8 mouse cellular contexts compared by ENCODE assay signal in genomic region chr15:101221298-101222104, GRCm38 (mm10). TPM values are rescaled to one million over a fixed set of nuclear protein-coding genes. Genes with fewer than 3 reads are reported as not detected.
DNase-seq lines count a peak whose midpoint lies in the region; ATAC-seq and TF ChIP-seq lines count a peak whose summit lies in the region.

No protein-coding gene starts in this region.

- peak; percentile 59 for ATAC-seq in forebrain, embryonic 12.5 days (ENCODE audit: low FRiP score)
- no peak for ATAC-seq in heart, embryonic 16.5 days (replicated peaks; ENCODE audit: extremely low read depth, insufficient read depth, low FRiP score)
- ATAC-seq in liver, embryonic 14.5 days (ENCODE audit: insufficient read depth), result peak; percentile 39; the same call in 1 of the 2 replicates
- peak; percentile 65 for ATAC-seq in neural tube, embryonic 12.5 days (ENCODE audit: low FRiP score, low read depth)

- WGBS in forebrain, embryonic 12.5 days, result 1% methylated on average over 14 of the region's 14 CpGs
- 5% methylated on average over 14 of the region's 14 CpGs for WGBS in heart, embryonic 16.5 days
- 5% methylated on average over 14 of the region's 14 CpGs for WGBS in liver, embryonic 14.5 days (ENCODE audit: insufficient replicate concordance)
- 2% methylated on average over 14 of the region's 14 CpGs for WGBS in neural tube, embryonic 12.5 days

- no peak overlapping the region for H3K27ac ChIP-seq in bone marrow macrophage, adult 2 months (ENCODE audit: insufficient read depth, low read depth, low read length)
- H3K27ac ChIP-seq in forebrain, embryonic 12.5 days, result peak overlapping the region; percentile 88
- H3K27ac ChIP-seq in heart, embryonic 16.5 days (ENCODE audit: low read length), result no peak overlapping the region
- no peak overlapping the region for H3K27ac ChIP-seq in liver, embryonic 14.5 days
- no peak overlapping the region for H3K27ac ChIP-seq in neural tube, embryonic 12.5 days

- TF ChIP-seq POLR2A in bone marrow macrophage, adult 2 months (IDR thresholded peaks at IDR 0.05; ENCODE audit: borderline replicate concordance, low read depth, low read length), result no peak

- peak; percentile 63 for TF ChIP-seq CTCF in bone marrow macrophage, adult 2 months (IDR thresholded peaks at IDR 0.05; ENCODE audit: low read depth, low read length)
- TF ChIP-seq CTCF in liver, embryonic 14.5 days (IDR thresholded peaks at IDR 0.05; ENCODE audit: low read depth), result peak; percentile 78

- H3K4me2 ChIP-seq in forebrain, embryonic 12.5 days, result peak overlapping the region; percentile 48
- peak overlapping the region; percentile 63 for H3K4me2 ChIP-seq in heart, embryonic 16.5 days (ENCODE audit: low read depth, low read length)
- H3K4me2 ChIP-seq in liver, embryonic 14.5 days (ENCODE audit: low read depth), result peak overlapping the region; percentile 44
- H3K4me2 ChIP-seq in neural tube, embryonic 12.5 days (replicated peaks), result peak overlapping the region; percentile 93

- H3K4me1 ChIP-seq in bone marrow macrophage, adult 2 months (ENCODE audit: control insufficient read depth, insufficient read depth, low read length), result peaks cover 23% of the 10 kb centered on the region
- peaks cover 51% of the 10 kb centered on the region for H3K4me1 ChIP-seq in forebrain, embryonic 12.5 days
- peaks cover 21% of the 10 kb centered on the region for H3K4me1 ChIP-seq in heart, embryonic 16.5 days (ENCODE audit: control insufficient read depth, insufficient read depth, low read length)
- H3K4me1 ChIP-seq in liver, embryonic 14.5 days (replicated peaks; ENCODE audit: control insufficient read depth in 2 of 2, insufficient read depth in 2 of 2, low read length in 1 of 2), result no peaks in the 10 kb centered on the region
- peaks cover 42% of the 10 kb centered on the region for H3K4me1 ChIP-seq in neural tube, embryonic 12.5 days

- no peaks in the 10 kb centered on the region for H3K36me3 ChIP-seq in forebrain, embryonic 12.5 days (replicated peaks)
- no peaks in the 10 kb centered on the region for H3K36me3 ChIP-seq in heart, embryonic 16.5 days (ENCODE audit: control insufficient read depth, insufficient read depth)
- H3K36me3 ChIP-seq in liver, embryonic 14.5 days (replicated peaks; ENCODE audit: control insufficient read depth, insufficient read depth, low read depth), result no peaks in the 10 kb centered on the region
- H3K36me3 ChIP-seq in neural tube, embryonic 12.5 days, result no peaks in the 10 kb centered on the region

- peaks cover 22% of the 10 kb centered on the region for H3K27me3 ChIP-seq in forebrain, embryonic 12.5 days
- peaks cover 11% of the 10 kb centered on the region for H3K27me3 ChIP-seq in heart, embryonic 16.5 days (ENCODE audit: control insufficient read depth, insufficient read depth, low read length)
- H3K27me3 ChIP-seq in liver, embryonic 14.5 days (ENCODE audit: control insufficient read depth, insufficient read depth, low read length), result peaks cover 41% of the 10 kb centered on the region
- H3K27me3 ChIP-seq in neural tube, embryonic 12.5 days (replicated peaks), result peaks cover 16% of the 10 kb centered on the region

- H3K4me3 ChIP-seq in bone marrow macrophage, adult 2 months (ENCODE audit: insufficient read depth, low read length), result peak overlapping the region; percentile 31
- H3K4me3 ChIP-seq in forebrain, embryonic 12.5 days (replicated peaks), result peak overlapping the region; percentile 26
- H3K4me3 ChIP-seq in heart, embryonic 16.5 days (ENCODE audit: low read length), result peak overlapping the region; percentile 45
- H3K4me3 ChIP-seq in liver, embryonic 14.5 days (ENCODE audit: insufficient read depth in 1 of 2, low read depth in 2 of 2, low read length in 2 of 2), result no peak overlapping the region; a peak in 1 of 4 replicates
- H3K4me3 ChIP-seq in neural tube, embryonic 12.5 days, result no peak overlapping the region

- no peak overlapping the region for H3K9ac ChIP-seq in forebrain, embryonic 12.5 days
- H3K9ac ChIP-seq in heart, embryonic 16.5 days (ENCODE audit: low read length), result no peak overlapping the region
- no peak overlapping the region for H3K9ac ChIP-seq in liver, embryonic 14.5 days (replicated peaks)
- H3K9ac ChIP-seq in neural tube, embryonic 12.5 days, result 0 out of 2 replicates have a peak overlapping the region, but pooled peaks have one; percentile 13

- peak; percentile 84 for DNase-seq in A20 (ENCODE audit: low read depth, low spot score)
- DNase-seq in kidney, postnatal 4 days, result peak; percentile 96 to 98
- DNase-seq in liver, embryonic 14.5 days (ENCODE audit: low read depth in 3 of 3, low spot score in 3 of 3), result peak in 1 of 3 experiments; percentile 42
- peak; percentile 51 to 59 for DNase-seq in thymus, adult 18-20 months

- no peaks in the 10 kb centered on the region for H3K9me3 ChIP-seq in forebrain, embryonic 12.5 days
- no peaks in the 10 kb centered on the region for H3K9me3 ChIP-seq in heart, embryonic 16.5 days (replicated peaks; ENCODE audit: control insufficient read depth, low read length)
- no peaks in the 10 kb centered on the region for H3K9me3 ChIP-seq in liver, embryonic 14.5 days (ENCODE audit: control insufficient read depth, low read length)
- no peaks in the 10 kb centered on the region for H3K9me3 ChIP-seq in neural tube, embryonic 12.5 days

- TF ChIP-seq EP300 in liver, embryonic 14.5 days (IDR thresholded peaks at IDR 0.05; ENCODE audit: low read depth), result no peak

RNA-seq across cellular contexts. Expression of gene Grasp, which starts 2.5 kb away (rescaled TPM):
- polyA plus RNA-seq in bone marrow macrophage, adult 2 months (2012; ENCODE audit: insufficient read depth, insufficient read length, missing spikeins), result 0.40 TPM in 1 of 2 replicates, not detected in the other
- polyA plus RNA-seq in forebrain, embryonic 12.5 days (2016; fragmentation: Nextera tagmentation; extraction: Ambion mirVana), result 4.1 and 4.7 TPM in 2 replicates
- 3.1 and 3.4 TPM in 2 replicates for polyA plus RNA-seq in heart, embryonic 16.5 days (2015; fragmentation: Nextera tagmentation; extraction: Ambion mirVana)
- polyA plus RNA-seq in liver, embryonic 14.5 days (2012; rRNA removed), result 0.50 and 0.73 TPM in 2 replicates
- 0.13 and 0.27 TPM in 2 replicates for polyA plus RNA-seq in liver, embryonic 14.5 days (2014; fragmentation: Nextera tagmentation; extraction: Ambion mirVana)
- 9.2 and 13.8 TPM in 2 replicates for polyA plus RNA-seq in neural tube, embryonic 12.5 days (2016; fragmentation: Nextera tagmentation; extraction: Ambion mirVana)

RNA-seq across cellular contexts. Expression of gene Nr4a1, which starts 32.6 kb away (rescaled TPM):
- 8.8 and 8.9 TPM in 2 replicates for polyA plus RNA-seq in bone marrow macrophage, adult 2 months (2012; ENCODE audit: insufficient read depth, insufficient read length, missing spikeins)
- polyA plus RNA-seq in forebrain, embryonic 12.5 days (2016; fragmentation: Nextera tagmentation; extraction: Ambion mirVana), result 2.9 and 3.6 TPM in 2 replicates
- polyA plus RNA-seq in heart, embryonic 16.5 days (2015; fragmentation: Nextera tagmentation; extraction: Ambion mirVana), result 12.6 and 13.5 TPM in 2 replicates
- 0.42 and 0.48 TPM in 2 replicates for polyA plus RNA-seq in liver, embryonic 14.5 days (2012; rRNA removed)
- polyA plus RNA-seq in liver, embryonic 14.5 days (2014; fragmentation: Nextera tagmentation; extraction: Ambion mirVana), result 0.19 and 0.23 TPM in 2 replicates
- 6.8 and 7.5 TPM in 2 replicates for polyA plus RNA-seq in neural tube, embryonic 12.5 days (2016; fragmentation: Nextera tagmentation; extraction: Ambion mirVana)

RNA-seq across cellular contexts. Expression of gene Acvr1b, which starts 47.6 kb away (rescaled TPM):
- polyA plus RNA-seq in bone marrow macrophage, adult 2 months (2012; ENCODE audit: insufficient read depth, insufficient read length, missing spikeins), result 20.2 and 22.3 TPM in 2 replicates
- 14.5 and 18.4 TPM in 2 replicates for polyA plus RNA-seq in forebrain, embryonic 12.5 days (2016; fragmentation: Nextera tagmentation; extraction: Ambion mirVana)
- 7.1 and 8.0 TPM in 2 replicates for polyA plus RNA-seq in heart, embryonic 16.5 days (2015; fragmentation: Nextera tagmentation; extraction: Ambion mirVana)
- 3.2 and 3.4 TPM in 2 replicates for polyA plus RNA-seq in liver, embryonic 14.5 days (2012; rRNA removed)
- polyA plus RNA-seq in liver, embryonic 14.5 days (2014; fragmentation: Nextera tagmentation; extraction: Ambion mirVana), result 1.3 and 2.0 TPM in 2 replicates
- 15.9 and 17.6 TPM in 2 replicates for polyA plus RNA-seq in neural tube, embryonic 12.5 days (2016; fragmentation: Nextera tagmentation; extraction: Ambion mirVana)

Comparison
In these comparisons a context has a peak if more than half of its experiments do, and no peak if none do; other contexts are left out.
1. H3K4me3 ChIP-seq: peak in bone marrow macrophage, adult 2 months (single experiment), forebrain, embryonic 12.5 days (single experiment) and heart, embryonic 16.5 days (single experiment); none in liver, embryonic 14.5 days (0 of 2) and neural tube, embryonic 12.5 days (single experiment).
2. Peak in every context shown above with its lines, with median percentiles within 50 percentile points of each other: H3K4me2 ChIP-seq.